Mouse (Mus musculus): ENCODE measurements at regions not wholly inside any gene's neighbourhood (a gene's known extent, or its start where the extent isn't known, plus 50 kb on each side); places are given as distances from the start of the nearest gene placed in this dataset.

- DNase-seq: no peak
- TF ChIP-seq POLR2A (IDR thresholded peaks at IDR 0.05; ENCODE audit: borderline replicate concordance, extremely low read depth, low read depth, low read length) (no peak), CTCF (IDR thresholded peaks at IDR 0.05; ENCODE audit: insufficient read depth, low read length) (no peak)
- H3K4me1 ChIP-seq (ENCODE audit: control insufficient read depth, insufficient read depth, low read length): no peaks in the 10 kb centered on the region; the same call in 1 of the 2 replicates
- WGBS: 90% methylated on average over 4 of the region's 4 CpGs
- no peak overlapping the region for H3K4me3 ChIP-seq (replicated peaks; ENCODE audit: extremely low read depth, low read depth, low read length)
These were observed 78.8 kb upstream of the Herc3 start for GRCm38 (mm10) chr6:58752496-58752895.

- no peak for TF ChIP-seq CTCF (IDR thresholded peaks at IDR 0.05; ENCODE audit: insufficient read depth, low read length)
- no peak for TF ChIP-seq POLR2A (IDR thresholded peaks at IDR 0.05; ENCODE audit: borderline replicate concordance, extremely low read depth, low read depth, low read length)
- Histone ChIP-seq H3K4me1 (ENCODE audit: control insufficient read depth, insufficient read depth, low read length) (no peaks in the 10 kb centered on the region; the same call in 1 of the 2 replicates), H3K4me3 (replicated peaks; ENCODE audit: extremely low read depth, low read depth, low read length) (no peak overlapping the region)
- WGBS: 55% methylated on average over 2 of the region's 2 CpGs
- no peak for DNase-seq
These were observed 74.8 kb upstream of the Herc3 start for GRCm38 (mm10) chr6:58756309-58757015.

- 81% methylated on average over 4 of the region's 4 CpGs for WGBS
- H3K4me1 ChIP-seq (ENCODE audit: control insufficient read depth, insufficient read depth, low read length): no peaks in the 10 kb centered on the region; the same call in 1 of the 2 replicates
- TF ChIP-seq POLR2A (IDR thresholded peaks at IDR 0.05; ENCODE audit: borderline replicate concordance, extremely low read depth, low read depth, low read length): no peak
- TF ChIP-seq CTCF (IDR thresholded peaks at IDR 0.05; ENCODE audit: insufficient read depth, low read length): no peak
- DNase-seq: no peak
- H3K4me3 ChIP-seq (replicated peaks; ENCODE audit: extremely low read depth, low read depth, low read length): no peak overlapping the region
These were observed 73.9 kb upstream of the Herc3 start for GRCm38 (mm10) chr6:58757339-58757738.

GRCm38 (mm10) chr6:58770654-58771218 lies 60.5 kb upstream of the Herc3 start:
- peak; percentile 41 for DNase-seq
- Histone ChIP-seq H3K4me3 (replicated peaks; ENCODE audit: extremely low read depth, low read depth, low read length) (no peak overlapping the region), H3K4me1 (ENCODE audit: control insufficient read depth, insufficient read depth, low read length) (no peaks in the 10 kb centered on the region)
- TF ChIP-seq CTCF (IDR thresholded peaks at IDR 0.05; ENCODE audit: insufficient read depth, low read length) (peak; percentile 60), POLR2A (IDR thresholded peaks at IDR 0.05; ENCODE audit: borderline replicate concordance, extremely low read depth, low read depth, low read length) (no peak)
- 19% methylated on average over 8 of the region's 8 CpGs for WGBS

GRCm38 (mm10) chr6:58772014-58772413 lies 59.3 kb upstream of the Herc3 start:
- Histone ChIP-seq H3K4me1 (ENCODE audit: control insufficient read depth, insufficient read depth, low read length) (no peaks in the 10 kb centered on the region), H3K4me3 (replicated peaks; ENCODE audit: extremely low read depth, low read depth, low read length) (no peak overlapping the region)
- DNase-seq: no peak
- 0% methylated on average over 1 of the region's 1 CpGs for WGBS
- TF ChIP-seq POLR2A (IDR thresholded peaks at IDR 0.05; ENCODE audit: borderline replicate concordance, extremely low read depth, low read depth, low read length) (no peak), CTCF (IDR thresholded peaks at IDR 0.05; ENCODE audit: insufficient read depth, low read length) (no peak)

Measured in lung, adult 2 months (tissue).